Mouse (Mus musculus) forebrain, embryonic 16.5 days (tissue): ENCODE results near the gene Tmem163. TPM values are rescaled to one million over a fixed set of nuclear protein-coding genes. Genes with fewer than 3 reads are reported as not detected.

Experiments used
- ATAC-seq: fragments of 200-750 bp; cut with Nextera tagmentation; 2 replicates; pipeline ENCODE4 v1.8.0; 2017; ENCODE audit warnings: mild to moderate bottlenecking, moderate library complexity
- H3K27ac ChIP-seq: fragments of 300-500 bp; sonication (generic); 2 replicates; pipeline ENCODE4 v1.5.1; 2014; ENCODE audit warnings: low read length, control low read depth
- H3K27me3 ChIP-seq: fragments of 300-500 bp; sonication (generic); replicated peaks from 2 replicates; pipeline ENCODE4 v1.6.1; 2014; ENCODE audit warnings: low read length; ENCODE audit not compliant: control insufficient read depth, insufficient read depth
- H3K36me3 ChIP-seq: fragments of 300-500 bp; sonication (generic); 2 replicates; pipeline ENCODE4 v1.6.1; 2014; ENCODE audit not compliant: control insufficient read depth, insufficient read depth
- H3K4me1 ChIP-seq: fragments of 300-500 bp; sonication (generic); replicated peaks from 2 replicates; pipeline ENCODE4 v1.6.1; 2014; ENCODE audit warnings: low read length; ENCODE audit not compliant: control insufficient read depth, insufficient read depth
- H3K4me2 ChIP-seq: fragments of 300-500 bp; sonication (generic); 2 replicates; pipeline ENCODE4 v1.6.1; 2014; ENCODE audit warnings: mild to moderate bottlenecking, low read length, control low read depth
- H3K4me3 ChIP-seq: fragments of 300-500 bp; sonication (generic); replicated peaks from 2 replicates; pipeline ENCODE4 v1.5.1; 2014; ENCODE audit warnings: mild to moderate bottlenecking, low read length, control low read depth
- H3K9ac ChIP-seq: fragments of 300-500 bp; sonication (generic); replicated peaks from 2 replicates; pipeline ENCODE4 v1.6.1; 2014; ENCODE audit warnings: low read depth, low read length, control low read depth
- H3K9me3 ChIP-seq: fragments of 300-500 bp; sonication (generic); 2 replicates; pipeline ENCODE4 v1.6.1; 2016; ENCODE audit warnings: low read length; ENCODE audit not compliant: control insufficient read depth
- WGBS: fragments of 180-500 bp; shearing (Covaris S2); extraction: QIAGEN DNeasy Blood & Tissue Kit; methylation state at CpG from one replicate; pipeline ENCODE4 v1.1.7; 2014; 5-methylcytosine and 5-hydroxymethylcytosine counted together
- polyA plus RNA-seq: library from polyadenylated mRNA; unstranded; fragments of >200 nt; fragmentation: Nextera tagmentation; extraction: Ambion mirVana; gene quantifications from 2 replicates; pipeline ENCODE4 v1.2.1, GENCODE M21; 2015

Gene Tmem163
- polyA plus RNA-seq, 1 experiment from 2014 or later, result 23.1 TPM

DNA sequence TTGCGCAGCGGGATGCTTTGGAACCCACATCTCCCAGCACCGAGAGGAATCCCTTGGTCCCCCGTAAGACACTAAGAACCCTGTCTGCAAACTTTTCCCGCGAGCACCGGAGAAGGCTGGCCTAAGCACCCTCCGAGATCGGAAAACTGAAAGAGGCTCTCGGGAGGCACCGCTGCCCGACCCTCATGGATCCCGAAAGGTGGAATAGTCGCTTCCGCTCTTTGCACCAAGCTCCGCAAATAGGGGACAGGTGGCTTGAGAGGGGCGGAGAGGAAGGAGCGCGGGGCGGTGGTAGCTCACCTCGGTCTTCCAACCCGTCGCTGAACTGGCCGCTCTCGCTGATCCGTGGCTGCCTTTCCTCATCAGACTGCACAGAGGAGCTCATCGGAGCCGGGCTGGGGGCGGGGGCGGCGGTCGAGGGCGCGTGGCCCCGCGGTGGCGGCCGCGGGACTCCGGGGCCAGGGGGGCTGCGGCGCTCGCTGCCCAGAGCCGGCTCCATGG, 2.2 kb downstream of the Tmem163 start:
- H3K36me3 ChIP-seq, result no peaks in the 10 kb centered on the region
- peak overlapping the region; percentile 99 for H3K4me2 ChIP-seq
- peaks cover 14% of the 10 kb centered on the region for H3K27me3 ChIP-seq
- WGBS, result under 1% methylated on average over 43 of the region's 44 CpGs
- peak overlapping the region; percentile 63 for H3K4me3 ChIP-seq
- no peak overlapping the region for H3K27ac ChIP-seq
- H3K4me1 ChIP-seq, result peaks cover 24% of the 10 kb centered on the region
- H3K9me3 ChIP-seq, result no peaks in the 10 kb centered on the region
- ATAC-seq, result peak; percentile 47
- peak overlapping the region; percentile 60 for H3K9ac ChIP-seq

DNA sequence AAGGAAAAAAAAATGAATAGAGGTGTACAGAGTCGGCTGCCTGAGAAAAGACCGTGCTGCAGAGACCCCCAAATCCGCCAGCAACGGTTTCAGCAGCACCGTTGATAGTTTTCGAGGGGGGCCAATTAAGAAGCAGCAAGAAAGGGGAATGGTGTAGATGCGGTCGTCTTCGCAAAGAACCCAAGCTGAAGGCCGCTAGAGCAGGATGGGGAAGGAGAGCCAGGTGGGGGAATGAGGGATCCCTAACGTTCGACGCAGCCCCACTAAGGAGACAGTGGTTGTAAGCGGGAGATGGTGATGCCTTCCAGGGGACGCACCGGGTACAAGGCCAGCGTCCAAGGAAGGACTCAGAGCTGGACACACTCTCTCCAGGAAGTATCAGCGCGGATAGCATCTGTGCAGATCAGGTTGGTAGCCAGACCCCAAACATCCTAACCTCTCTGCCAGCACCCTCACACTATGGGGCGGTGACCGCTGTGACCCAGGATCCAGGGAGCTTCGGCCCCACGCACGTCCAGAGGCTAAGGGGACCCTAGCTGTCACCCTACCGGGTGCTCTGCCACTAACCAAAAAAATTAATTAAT, 2.7 kb downstream of the Tmem163 start:
- 3% methylated on average over 25 of the region's 25 CpGs for WGBS
- Histone ChIP-seq H3K9me3 (no peaks in the 10 kb centered on the region), H3K4me1 (peaks cover 24% of the 10 kb centered on the region), H3K27me3 (peaks cover 14% of the 10 kb centered on the region), H3K4me2 (peak overlapping the region; percentile 99), H3K4me3 (peak overlapping the region; percentile 63), H3K27ac (peak overlapping the region; percentile 37; the same call in 1 of the 2 replicates), H3K9ac (peak overlapping the region; percentile 60), H3K36me3 (no peaks in the 10 kb centered on the region)
- ATAC-seq, result peak; percentile 4; the same call in 1 of the 2 replicates

DNA sequence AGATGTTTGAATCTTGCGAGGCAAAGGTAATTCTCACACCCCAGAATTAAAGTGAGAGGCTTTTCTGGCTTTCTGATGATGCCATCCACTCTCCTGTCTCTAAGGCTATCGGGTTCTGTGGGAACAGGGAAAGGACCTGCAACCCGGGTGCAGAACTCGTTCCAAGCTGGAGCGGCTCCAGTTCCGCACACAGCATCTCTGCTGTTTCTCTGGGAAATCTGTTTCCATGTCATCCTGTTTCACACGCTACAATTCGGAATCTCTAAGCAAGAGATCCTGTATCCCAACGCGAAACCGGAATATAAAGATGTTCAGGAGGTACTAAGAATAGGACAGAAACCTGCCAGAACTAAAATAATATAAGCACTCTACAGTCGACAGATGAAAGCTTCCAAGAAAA, 3.2 kb downstream of the Tmem163 start:
- Histone ChIP-seq H3K9ac (peak overlapping the region; percentile 60), H3K4me2 (peak overlapping the region; percentile 99), H3K4me1 (peaks cover 24% of the 10 kb centered on the region), H3K27me3 (peaks cover 14% of the 10 kb centered on the region), H3K36me3 (no peaks in the 10 kb centered on the region), H3K9me3 (no peaks in the 10 kb centered on the region), H3K4me3 (peak overlapping the region; percentile 63), H3K27ac (peak overlapping the region; percentile 37)
- WGBS, result 18% methylated on average over 12 of the region's 12 CpGs
- peak; percentile 3; the same call in 1 of the 2 replicates for ATAC-seq

DNA sequence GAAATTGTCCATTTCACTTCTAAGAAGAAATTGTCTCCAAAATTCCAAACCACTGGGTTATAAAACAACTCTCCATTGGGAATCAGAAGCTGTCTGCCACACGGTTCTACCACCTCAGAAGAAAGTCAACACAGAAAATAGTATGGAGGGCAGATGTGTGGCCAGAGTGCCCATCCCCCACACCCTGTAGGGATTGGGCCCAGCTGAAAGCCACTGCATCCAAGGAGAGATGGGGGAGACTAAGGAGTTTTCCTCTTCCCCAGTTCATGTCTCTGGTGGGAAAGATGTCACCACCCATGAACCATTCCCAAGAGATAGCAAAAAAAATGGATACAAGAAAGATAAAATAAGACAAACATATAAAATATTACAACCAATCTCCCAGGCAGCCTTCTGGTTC, 4.1 kb downstream of the Tmem163 start:
- Histone ChIP-seq H3K4me2 (no peak overlapping the region), H3K4me1 (peaks cover 24% of the 10 kb centered on the region), H3K36me3 (no peaks in the 10 kb centered on the region), H3K27ac (no peak overlapping the region), H3K4me3 (no peak overlapping the region), H3K9ac (no peak overlapping the region), H3K27me3 (peaks cover 12% of the 10 kb centered on the region), H3K9me3 (no peaks in the 10 kb centered on the region)
- no peak for ATAC-seq
- 80% methylated on average over 1 of the region's 1 CpGs for WGBS

DNA sequence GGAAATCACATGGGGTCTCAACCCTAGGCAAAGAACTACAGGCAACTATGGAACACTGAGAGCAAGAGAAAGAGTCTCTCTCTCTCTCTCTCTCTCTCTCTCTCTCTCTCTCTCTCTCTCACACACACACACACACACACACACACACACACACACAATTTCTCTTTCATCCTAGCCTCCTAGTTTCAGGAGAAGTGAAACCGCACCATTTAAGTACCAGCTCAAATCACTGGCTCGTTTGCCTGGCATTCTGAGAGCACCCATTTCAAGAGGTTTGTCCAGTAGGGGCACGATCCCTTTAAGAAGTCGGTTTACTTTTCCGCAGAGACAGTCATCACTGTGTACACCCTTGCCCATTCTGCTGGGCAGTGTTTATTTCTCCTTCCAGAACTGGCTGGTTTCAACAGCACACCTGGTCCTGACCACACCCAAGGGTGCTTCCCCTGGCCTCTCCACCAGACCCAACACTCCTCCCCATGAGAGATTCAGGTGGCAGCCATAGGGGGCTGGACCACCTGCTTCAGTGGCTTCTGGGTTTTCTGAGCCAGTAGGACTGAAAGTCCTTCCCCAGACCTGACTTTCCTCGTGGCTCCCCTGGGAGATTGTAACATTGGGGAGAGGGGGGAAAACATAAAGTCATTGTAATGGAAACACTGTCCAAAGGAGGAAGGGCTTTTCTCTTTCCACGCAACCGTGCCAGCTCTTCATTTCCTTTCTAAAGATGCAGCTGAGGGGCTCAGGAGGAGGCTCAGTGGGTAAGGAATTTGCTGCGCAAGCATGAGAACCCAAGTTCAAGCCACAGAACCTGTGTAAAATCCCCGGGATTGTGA, 5.9 kb downstream of the Tmem163 start:
- WGBS, result 77% methylated on average over 10 of the region's 10 CpGs
- Histone ChIP-seq H3K27me3 (peaks cover 2% of the 10 kb centered on the region; the same call in 1 of the 2 replicates), H3K4me2 (no peak overlapping the region), H3K9ac (no peak overlapping the region), H3K9me3 (peaks cover 6% of the 10 kb centered on the region; the same call in 1 of the 2 replicates), H3K36me3 (no peaks in the 10 kb centered on the region), H3K4me3 (no peak overlapping the region), H3K4me1 (peaks cover 24% of the 10 kb centered on the region), H3K27ac (no peak overlapping the region)
- no peak for ATAC-seq

DNA sequence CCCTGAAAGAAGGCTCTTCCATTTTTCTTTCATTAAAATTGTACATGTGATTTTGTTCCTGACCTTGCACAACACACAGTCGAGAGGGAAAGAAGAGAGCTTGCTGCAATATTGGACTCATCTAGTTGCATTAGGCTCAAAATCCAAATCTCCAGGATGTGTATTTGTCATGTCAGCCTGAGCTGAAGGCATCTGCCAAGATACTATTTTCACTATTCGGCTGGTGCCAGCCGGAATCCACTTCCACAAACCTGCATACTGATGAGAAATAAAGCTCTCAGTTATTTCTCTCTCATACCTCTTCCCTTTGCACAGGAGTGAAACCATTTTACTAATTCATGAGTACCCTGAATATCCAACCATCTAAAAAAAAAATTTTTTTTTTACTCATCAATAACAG, 11.2 kb downstream of the Tmem163 start:
- peak; percentile 47; the same call in 1 of the 2 replicates for ATAC-seq
- 31% methylated on average over 3 of the region's 3 CpGs for WGBS

DNA sequence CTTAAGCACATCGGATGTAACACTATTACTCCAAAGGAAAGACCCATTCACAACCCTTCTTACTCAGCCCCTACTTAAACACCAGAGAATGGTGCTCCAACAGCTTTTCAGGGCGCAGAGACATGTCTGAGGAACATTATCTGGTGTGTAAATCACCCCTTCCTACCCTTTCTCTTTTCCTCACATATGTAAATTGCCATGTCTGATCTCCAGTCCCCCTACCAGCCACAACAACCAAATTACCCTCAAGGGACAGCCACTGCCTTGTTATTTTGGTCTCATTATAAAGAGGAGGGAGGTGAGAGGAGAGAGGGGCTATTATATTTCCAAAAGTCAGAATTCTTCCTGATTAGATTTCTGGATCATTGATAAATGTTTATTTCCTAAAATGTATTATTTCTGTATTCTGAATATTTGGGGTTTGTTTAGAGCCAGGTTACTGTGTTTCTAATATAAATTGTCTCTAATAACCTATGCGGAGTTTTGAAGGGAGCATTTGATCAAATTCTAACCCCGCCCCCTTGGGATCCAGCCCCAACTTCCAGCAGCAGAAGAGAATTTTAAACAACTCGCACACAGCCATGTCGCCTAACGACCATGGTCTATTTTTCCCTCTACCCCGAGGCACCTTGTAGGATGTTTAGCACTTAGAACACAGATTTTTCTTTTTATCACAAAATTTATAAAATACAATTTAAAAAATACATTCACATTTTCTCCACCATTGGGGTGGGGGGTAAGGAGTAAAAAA, 12.1 kb downstream of the Tmem163 start:
- 27% methylated on average over 8 of the region's 8 CpGs for WGBS
- peaks cover 3% of the 10 kb centered on the region; the same call in 1 of the 2 replicates for H3K4me1 ChIP-seq
- peak; percentile 90 for ATAC-seq
- no peaks in the 10 kb centered on the region for H3K27me3 ChIP-seq
- no peak overlapping the region for H3K9ac ChIP-seq
- no peak overlapping the region for H3K4me2 ChIP-seq
- H3K4me3 ChIP-seq, result no peak overlapping the region
- peaks cover 6% of the 10 kb centered on the region; the same call in 1 of the 2 replicates for H3K9me3 ChIP-seq
- no peaks in the 10 kb centered on the region for H3K36me3 ChIP-seq
- H3K27ac ChIP-seq, result peak overlapping the region; percentile 17; the same call in 1 of the 2 replicates

More for the DNA sequence above, 11.2 kb downstream of the Tmem163 start:
- H3K36me3 ChIP-seq, result no peaks in the 10 kb centered on the region
- no peak overlapping the region for H3K9ac ChIP-seq
- peaks cover 3% of the 10 kb centered on the region; the same call in 1 of the 2 replicates for H3K4me1 ChIP-seq
- H3K4me3 ChIP-seq, result no peak overlapping the region
- H3K27ac ChIP-seq, result peak overlapping the region; percentile 42; the same call in 1 of the 2 replicates
- H3K9me3 ChIP-seq, result peaks cover 6% of the 10 kb centered on the region; the same call in 1 of the 2 replicates
- H3K27me3 ChIP-seq, result no peaks in the 10 kb centered on the region
- no peak overlapping the region for H3K4me2 ChIP-seq

DNA sequence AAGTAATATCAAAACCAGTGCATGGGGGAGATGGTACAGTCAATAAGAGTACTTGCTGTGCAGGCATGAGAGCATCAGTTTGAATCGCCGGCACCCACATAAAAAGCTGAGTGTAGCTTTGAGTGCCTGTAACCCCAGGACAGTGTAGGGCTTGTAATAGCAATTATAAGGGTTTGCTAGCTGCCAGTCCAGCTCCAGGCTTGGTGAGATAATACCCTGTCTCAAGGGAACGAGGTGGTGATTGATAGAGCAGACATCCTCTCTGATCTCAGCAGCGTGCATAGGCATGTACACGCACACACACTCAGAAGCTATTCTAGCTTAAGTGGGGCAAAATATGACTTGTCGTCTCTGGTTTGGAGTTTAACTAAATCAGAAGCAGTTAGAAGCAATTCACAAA, 13.1 kb downstream of the Tmem163 start:
- peaks cover 10% of the 10 kb centered on the region for H3K4me1 ChIP-seq
- no peak overlapping the region for H3K9ac ChIP-seq
- H3K36me3 ChIP-seq, result no peaks in the 10 kb centered on the region
- no peak overlapping the region for H3K4me3 ChIP-seq
- H3K4me2 ChIP-seq, result no peak overlapping the region
- no peaks in the 10 kb centered on the region for H3K27me3 ChIP-seq
- H3K9me3 ChIP-seq, result peaks cover 6% of the 10 kb centered on the region; the same call in 1 of the 2 replicates
- H3K27ac ChIP-seq, result no peak overlapping the region
- 72% methylated on average over 6 of the region's 6 CpGs for WGBS
- no peak for ATAC-seq
